Mouse (Mus musculus) layer of hippocampus, postnatal 25 days (tissue): ENCODE results near the gene Gm29554. TPM values are rescaled to one million over a fixed set of nuclear protein-coding genes. Genes with fewer than 3 reads are reported as not detected.
"Not testable (repeated sequence)": the region's sequence is repeated elsewhere in the genome, so short reads cannot be mapped to it uniquely, and the experiment has no call there.

Experiments used
- DNase-seq, 2 experiments: peaks; one replicate each; pipeline ENCODE4 v3.0.0; 2022; ENCODE audit warnings: mixed read lengths in 2 of 2, low spot score in 1 of 2; ENCODE audit errors: extremely low spot score in 1 of 2
- total RNA-seq, 2 experiments: library from RNA; stranded (reverse); gene quantifications; 2 replicates each; pipeline ENCODE4 v1.2.3; 2021

Gene Gm29554
- total RNA-seq = not detected

DNA sequence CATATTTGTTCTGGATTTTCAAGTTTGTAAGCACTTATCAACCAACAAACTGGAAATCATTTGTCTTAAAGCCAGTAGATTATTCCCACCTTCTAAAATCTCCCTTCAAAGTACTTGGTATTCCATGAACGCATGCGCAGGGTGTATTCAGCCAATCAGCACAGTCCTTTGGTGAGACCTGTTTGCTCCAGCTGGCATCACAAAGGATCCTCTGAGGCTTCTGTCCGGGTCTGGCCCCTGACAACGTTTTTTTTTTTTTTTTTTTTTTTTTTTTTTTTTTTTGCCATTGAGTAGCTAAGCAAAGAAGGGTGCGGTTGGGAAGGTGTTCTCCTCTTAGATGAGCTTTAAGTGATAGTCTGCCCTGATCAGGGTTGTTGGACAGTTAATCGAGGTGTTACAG lies at the start of gene Gm29554:
Gene Gm29554, plus strand, starts transcription at position 301 of the 400 bp plus-strand sequence.
- DNase-seq = not testable (repeated sequence)

Other genes with a start within 250 kb of the Gm29554 start
- gene Gm20812, start 108.0 kb downstream of the Gm29554 start, total RNA-seq = not detected